Mouse (Mus musculus) intestine, embryonic 15.5 days (tissue): ENCODE measurements around the gene Fbp1. TPM values are rescaled to one million over a fixed set of nuclear protein-coding genes. Genes with fewer than 3 reads are reported as not detected.

Experiments used
- polyA plus RNA-seq: library from polyadenylated mRNA; unstranded; fragments of >200 nt; fragmentation: Nextera tagmentation; extraction: Ambion mirVana; gene quantifications from 2 replicates; pipeline ENCODE4 v1.2.1, GENCODE M21; 2015

Fbp1 gene
- polyA plus RNA-seq, 1 experiment from 2014 or later: 2.2 TPM

Other genes with a start within 250 kb of the Fbp1 start
- 20.3 and 22.0 TPM in 2 replicates for gene Platr25, start 127.6 kb downstream of the Fbp1 start, polyA plus RNA-seq
- 6.2 and 8.4 TPM in 2 replicates for gene Gm5141, start 102.5 kb downstream of the Fbp1 start, polyA plus RNA-seq
- gene Fbp2, start 29.9 kb downstream of the Fbp1 start, polyA plus RNA-seq: 246 and 281 TPM in 2 replicates
- 93.5 and 96.3 TPM in 2 replicates for gene 2010111I01Rik, start 76.6 kb upstream of the Fbp1 start, polyA plus RNA-seq